Mouse (Mus musculus): Measurements from ENCODE around the gene Tacc2.
"Not testable (repeated sequence)": the region's sequence is repeated elsewhere in the genome, so short reads cannot be mapped to it uniquely, and the experiment has no call there.

The Tacc2 gene

DNA sequence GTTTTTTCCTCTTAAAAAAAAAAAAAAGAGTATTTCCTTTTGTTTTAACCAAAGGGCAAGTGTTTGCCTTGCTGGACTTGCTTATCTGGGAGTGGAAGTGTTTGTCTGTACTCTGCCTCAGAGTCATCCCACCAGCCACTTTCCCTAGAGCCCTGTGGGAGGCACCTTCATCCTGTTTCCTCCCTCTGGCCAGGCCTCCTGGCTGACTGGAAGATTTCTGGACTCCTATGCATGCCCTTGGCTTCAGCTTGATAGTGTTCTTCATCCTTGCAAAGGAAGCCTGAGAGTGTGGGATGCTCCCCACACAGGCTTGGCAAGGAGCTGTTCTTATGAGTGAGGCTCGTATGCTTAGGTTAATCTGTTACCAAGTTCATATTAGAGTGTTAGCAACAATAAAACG lies 77.3 kb downstream of the Tacc2 start:
- peak; percentile 45 for DNase-seq

DNA sequence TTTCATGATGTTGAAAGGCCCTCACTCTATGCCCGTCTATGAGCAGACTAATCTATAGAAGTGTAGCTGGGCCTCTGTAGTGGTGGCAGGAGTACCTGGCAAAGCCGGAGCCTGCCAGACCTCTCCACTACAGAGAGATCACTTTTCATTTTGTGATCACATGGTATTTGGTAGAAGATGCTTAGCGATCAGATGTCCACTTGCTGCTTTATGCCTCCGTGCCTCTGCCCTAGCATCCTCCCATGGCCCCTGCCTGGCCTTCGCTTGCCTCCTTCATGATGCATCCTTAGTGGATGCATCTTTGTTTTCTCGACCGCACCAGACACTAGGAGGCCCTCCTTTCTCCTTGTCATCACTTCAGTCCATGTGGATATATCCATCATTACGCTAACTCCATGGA lies 79.7 kb downstream of the Tacc2 start:
- DNase-seq = no peak

DNA sequence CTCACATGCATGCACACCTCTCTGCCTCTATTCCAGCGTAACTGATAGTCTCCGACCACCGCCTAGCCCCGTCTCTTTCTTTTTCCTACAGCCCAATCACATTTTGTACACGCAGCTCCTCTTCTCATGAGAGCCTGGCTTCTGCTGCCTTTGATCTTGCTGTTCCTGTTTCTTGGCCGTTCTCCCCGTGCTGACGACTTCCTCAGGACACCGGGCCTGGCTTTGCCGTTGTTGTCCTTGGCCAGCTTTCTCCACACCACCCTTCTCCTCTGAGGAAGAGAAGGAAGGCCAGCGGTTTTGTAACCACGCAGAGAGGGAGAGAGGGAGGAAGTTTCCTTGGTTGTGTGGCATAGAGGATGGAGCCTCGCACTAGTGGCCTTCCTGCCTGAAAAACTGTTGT lies 80.5 kb downstream of the Tacc2 start:
- DNase-seq = peak; percentile 73

DNA sequence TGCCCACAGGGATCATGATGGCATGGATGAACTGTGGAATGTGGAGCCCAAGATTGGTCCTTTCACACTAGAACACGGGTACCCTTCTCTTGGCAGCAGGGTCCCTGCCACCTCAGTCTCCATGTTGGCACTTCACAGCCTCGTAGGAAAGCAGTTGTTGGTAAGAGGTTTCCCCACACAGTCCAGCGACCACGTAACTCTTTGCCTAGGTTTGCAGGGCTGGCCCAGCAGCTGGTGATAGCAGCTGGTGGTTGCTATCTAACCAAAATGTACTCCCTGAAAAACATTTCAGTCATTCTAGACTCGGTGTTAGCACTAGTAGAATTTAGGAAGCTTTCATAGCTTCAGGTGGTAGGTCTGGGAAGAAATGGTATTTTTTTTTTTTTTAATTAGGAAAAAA lies 81.9 kb downstream of the Tacc2 start:
- DNase-seq = no peak

DNA sequence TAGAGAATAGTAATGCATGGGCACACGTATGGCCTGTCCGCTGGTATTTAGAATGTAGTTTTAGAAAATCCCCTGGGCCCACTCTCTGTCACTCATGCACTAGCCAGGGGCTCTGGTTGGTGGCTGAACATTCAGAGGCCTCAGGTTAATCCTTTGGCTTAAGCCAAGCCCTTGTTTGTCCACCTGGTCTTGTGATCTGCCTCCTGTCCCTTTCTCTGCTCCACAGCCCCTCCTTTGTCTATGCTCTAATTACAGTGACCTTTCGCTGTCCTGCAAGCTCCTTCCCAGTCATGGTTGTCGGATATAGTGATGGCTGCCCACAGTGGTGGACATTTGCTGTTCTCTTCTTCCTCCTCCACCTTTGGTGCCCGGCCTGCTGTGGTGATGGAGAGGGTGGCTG lies 85.0 kb downstream of the Tacc2 start:
- DNase-seq = no peak

DNA sequence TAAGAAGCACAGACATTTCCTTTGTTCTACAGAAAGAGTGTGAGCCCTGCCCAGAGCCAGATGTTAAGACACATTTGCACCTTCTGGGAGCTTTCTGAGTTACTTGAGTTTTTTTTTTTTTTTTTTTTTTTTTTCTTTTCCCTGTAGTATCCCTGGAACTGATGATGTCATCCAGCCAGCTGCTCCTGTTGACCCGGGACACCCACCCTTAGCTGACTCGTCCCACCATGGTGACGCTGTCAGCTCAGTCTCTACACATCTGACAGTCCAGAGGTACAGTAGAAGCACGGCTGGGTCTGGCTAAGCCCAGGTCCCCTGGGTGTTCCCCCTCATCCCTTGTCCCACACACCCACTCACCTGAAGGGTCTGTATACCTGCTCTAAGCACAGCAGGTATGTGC lies 85.6 kb downstream of the Tacc2 start:
- DNase-seq = no peak

DNA sequence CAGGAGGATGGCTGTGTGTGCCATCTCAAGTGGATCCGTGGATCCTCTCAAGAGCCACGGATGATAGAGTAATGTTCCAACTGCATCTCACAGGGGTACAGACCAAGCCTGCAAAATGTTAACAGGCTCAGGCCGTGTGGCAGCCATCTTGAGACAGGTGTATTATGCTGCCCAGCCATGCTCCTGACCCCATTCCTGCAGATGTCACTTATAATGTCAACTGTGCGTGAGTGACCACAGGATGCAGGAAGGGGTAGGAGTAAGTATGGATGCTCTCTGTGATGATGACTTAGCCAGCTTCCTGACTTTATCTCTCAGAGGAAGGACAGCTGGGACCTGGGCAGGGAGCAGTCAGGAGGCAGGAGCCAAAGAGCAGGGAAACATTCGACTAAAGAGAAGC lies 86.8 kb downstream of the Tacc2 start:
- DNase-seq = no peak

DNA sequence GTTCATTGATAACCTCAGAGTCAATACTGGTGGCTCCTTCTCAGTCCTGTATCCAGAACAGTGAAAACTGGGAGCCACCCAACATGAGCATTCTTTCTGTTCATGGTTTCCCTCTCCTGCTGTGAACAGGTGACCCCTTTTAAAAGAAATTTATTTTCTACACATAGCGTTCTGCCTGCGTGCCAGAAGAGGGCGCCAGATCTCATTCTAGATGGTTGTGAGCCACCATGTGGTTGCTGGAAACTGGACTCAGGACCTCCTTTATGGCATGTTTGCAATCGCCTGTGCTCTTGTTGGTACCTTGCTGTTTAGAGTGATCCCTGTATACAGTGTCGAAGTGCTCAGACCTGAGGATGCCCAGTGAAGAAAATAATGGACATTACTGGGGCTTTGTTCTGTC lies 87.4 kb downstream of the Tacc2 start:
- DNase-seq = no peak

DNA sequence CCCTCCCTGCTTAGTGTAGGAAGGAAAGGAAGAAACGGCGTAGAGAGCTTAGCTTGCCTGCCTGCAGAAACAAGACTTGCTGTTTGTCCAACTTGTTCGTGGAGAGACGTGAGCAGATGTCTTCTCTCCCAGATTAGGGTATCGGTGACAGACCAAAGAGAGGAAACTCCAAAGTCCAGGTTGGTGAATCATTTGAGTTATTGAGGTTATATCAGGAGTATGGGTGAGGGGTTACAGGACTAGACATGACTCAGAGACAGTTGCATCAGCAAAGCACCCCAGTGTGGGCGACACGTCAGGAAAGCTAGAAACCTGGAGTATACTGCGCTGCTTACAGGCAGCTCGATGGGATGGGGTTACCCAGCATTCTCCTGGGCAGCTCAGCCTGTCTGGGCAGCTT lies 88.1 kb downstream of the Tacc2 start:
- DNase-seq = no peak

DNA sequence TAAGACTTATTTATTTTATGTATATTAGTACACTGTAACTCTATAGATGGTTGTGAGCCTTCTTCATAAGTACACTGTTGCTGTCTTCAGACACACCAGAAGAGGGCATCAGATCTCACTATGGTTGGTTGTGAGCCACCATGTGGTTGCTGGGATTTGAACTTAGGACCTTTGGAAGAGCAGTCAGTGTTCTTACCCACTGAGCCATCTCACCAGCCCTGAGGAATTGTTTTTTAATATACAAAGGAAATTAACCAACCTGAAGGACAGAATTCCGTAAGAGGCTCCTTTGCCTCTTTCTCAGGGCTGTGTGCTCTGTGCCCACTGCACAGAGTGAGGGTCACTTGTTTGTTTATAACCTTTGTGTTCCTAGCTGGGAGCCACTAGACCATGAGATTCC lies 90.8 kb downstream of the Tacc2 start:
- DNase-seq = not testable (repeated sequence)

DNA sequence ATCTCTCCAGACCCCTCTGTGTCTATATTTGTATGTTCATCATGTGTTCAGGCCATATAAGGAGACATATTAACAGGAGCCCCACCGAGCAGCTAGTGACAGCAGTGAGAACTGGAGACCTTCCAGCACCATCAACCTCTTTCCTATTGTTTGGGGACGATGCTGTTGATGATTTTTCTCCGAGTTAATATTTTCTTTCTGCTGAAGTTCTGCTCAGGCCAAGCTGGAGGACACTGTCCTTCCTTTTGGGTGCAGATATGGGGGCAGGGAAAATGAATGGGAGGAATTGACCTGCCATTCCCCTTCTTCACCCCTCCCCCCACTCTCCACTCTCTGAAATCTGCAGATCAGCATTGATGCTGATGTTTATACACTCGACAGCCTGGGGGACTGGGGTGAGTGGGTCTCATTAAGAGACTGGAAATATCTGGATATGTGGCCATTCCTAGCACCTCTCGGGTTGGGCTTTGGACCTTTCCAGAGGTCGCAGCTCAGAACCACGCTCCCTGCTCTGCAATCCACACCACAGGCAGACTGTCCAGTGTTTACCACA lies 91.6 kb downstream of the Tacc2 start:
- peak; percentile 27 for DNase-seq

DNA sequence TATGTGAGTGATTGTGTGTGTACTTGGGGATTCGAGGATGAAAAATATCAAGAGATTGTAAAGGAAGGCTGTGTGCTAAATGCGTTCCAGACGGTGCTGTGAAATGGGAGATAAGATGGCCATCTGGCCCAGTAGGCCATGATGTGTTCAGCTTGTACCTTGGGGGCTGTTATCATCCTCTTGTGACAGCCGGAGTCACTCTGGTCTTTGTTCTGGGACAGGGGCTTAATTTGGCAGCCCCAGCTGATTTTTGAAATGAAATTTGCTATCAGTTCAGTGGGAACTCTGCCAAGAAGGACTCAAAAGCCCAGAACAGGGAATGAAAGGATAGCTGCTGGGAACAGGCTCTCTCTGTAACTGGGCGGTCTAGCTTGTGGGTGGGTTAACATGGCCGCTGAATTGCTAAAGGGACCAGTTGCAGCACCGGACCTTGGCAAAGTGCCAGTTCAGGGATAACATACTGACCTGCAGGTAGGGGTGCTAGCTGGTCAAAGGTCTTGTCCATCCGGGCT lies 92.2 kb downstream of the Tacc2 start:
- DNase-seq = peak; percentile 54

DNA sequence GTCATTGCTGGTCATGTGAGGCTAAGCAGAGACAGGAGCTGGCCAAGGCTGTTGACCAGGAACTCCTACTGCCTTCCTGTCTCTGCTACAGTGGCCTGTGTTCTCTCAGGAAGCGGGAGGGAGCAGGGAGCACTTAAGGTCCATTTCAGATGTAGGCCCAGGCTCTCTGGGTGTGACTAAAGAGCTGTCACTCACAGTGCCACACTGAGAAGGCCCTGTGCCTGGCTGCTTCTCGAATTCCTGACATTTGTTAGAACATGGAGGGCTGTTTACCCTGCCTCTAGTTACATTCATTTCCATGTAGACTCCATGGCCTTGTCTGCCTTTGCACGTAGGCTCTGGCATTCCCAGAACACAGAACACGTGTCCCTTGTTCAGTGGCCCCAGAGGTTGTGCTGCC lies 93.1 kb downstream of the Tacc2 start:
- peak; percentile 50 for DNase-seq

DNA sequence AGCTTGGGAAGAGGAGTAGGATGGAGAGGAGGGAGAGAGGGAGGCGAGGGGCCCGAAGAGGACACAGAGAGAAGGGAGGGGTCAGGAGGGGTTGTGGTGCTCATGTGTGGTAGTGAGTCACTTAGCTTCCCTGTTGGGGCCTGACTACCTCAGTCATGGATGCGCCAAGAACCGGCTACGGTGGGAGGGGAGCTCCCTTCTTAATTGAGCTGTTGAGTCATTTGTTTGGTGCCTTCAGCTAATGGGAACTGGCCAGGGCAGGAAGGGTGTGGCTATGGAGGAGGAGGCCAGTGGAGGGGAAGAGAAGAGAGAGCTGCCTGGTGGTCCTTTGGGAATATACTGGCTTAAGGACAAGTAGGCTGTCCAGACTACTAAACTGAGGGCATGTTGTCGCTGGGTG lies 94.1 kb downstream of the Tacc2 start:
- DNase-seq = peak; percentile 71

DNA sequence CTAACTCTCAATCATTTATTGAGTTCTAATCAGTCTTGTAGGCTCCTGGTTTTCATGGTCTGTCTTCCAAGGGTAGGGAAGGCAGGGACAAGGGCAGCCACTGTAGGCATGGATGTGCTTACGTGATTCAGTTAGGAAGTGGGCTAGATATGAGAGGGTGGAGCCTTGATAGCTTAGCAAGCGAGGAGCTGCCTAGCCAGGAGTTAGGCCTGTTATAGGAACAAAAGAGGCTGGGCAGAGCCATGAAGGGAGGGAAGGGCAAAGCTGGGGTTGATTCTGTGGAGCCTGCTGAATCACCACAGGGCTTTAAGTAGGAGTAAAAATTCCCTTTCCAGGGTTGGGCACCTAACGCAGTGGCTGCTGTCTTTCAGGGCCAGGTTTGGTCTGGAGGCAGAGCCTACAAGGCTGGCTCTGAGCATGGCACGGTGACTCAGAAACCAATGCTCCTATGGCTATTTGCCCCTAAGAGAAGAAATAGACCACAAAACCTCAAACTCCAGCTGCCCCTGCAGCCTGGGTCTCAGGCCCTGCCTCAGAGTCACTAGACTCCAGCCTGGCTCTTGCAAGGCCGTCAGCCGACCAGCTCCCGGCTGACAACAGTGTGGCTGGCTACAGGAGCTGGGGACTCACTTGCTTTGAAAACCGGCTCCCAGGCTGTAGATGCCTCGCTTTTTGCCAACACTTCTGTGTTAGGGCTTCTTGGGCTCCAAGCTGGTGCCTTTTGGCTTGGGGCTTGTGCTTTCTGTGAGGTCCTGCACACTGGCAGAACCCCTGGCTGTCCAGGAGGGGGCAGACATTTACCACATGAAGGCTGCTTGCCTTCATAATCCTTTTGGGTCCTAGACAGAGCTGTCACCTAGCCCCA lies 96.2 kb downstream of the Tacc2 start:
- DNase-seq = peak; percentile 64

DNA sequence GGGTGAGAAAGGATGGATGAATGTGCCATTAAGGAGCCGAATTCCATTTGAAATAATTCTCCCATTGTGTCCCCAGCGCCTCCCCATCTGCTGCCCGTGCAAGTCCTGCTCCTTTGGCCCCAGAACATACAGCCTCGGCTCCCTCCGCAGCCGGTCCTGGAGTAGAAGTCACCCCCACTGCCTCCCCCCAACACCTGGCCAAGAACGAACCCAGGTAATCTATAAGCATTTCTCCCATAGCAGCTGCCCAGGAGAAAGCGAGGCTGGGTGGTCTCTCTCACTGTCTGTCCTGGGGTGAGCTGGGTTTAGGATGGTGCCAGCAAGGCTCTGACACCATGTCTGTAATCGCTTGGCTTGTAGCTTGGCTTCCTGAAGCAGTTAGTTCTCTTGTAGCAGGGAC lies 97.3 kb downstream of the Tacc2 start:
- no peak for DNase-seq

DNA sequence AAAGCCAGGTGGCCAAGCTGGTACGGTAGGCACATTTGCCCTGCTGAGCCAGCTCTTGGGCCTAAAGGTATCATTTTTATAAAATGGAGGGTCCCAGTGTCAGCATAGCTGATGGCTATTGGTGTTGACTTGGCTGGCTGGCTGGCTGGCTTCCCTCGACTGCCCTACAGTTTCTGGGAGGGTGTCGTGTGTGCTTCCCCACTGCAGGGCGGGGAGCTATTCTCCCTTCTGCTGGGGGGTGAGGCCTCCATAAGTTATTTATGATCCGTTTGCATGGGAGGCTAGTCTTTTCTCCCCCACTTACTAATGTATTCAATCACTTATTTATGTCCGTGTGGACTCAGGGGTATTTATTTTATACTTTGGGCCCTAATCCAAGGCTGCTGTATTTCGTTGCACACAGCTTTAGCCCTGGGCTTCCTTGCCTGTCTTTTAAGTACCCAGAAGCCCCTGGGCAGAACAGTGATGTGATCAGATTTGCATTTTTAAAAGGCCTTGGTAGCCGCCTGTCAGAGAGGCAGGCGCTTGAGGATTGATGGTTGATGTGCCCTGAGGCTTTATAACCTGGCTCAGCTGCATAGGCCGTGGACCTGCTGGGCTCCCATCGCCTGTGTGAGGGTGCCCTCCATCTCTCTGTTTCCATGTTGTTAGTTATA lies 99.8 kb downstream of the Tacc2 start:
- DNase-seq = no peak

DNA sequence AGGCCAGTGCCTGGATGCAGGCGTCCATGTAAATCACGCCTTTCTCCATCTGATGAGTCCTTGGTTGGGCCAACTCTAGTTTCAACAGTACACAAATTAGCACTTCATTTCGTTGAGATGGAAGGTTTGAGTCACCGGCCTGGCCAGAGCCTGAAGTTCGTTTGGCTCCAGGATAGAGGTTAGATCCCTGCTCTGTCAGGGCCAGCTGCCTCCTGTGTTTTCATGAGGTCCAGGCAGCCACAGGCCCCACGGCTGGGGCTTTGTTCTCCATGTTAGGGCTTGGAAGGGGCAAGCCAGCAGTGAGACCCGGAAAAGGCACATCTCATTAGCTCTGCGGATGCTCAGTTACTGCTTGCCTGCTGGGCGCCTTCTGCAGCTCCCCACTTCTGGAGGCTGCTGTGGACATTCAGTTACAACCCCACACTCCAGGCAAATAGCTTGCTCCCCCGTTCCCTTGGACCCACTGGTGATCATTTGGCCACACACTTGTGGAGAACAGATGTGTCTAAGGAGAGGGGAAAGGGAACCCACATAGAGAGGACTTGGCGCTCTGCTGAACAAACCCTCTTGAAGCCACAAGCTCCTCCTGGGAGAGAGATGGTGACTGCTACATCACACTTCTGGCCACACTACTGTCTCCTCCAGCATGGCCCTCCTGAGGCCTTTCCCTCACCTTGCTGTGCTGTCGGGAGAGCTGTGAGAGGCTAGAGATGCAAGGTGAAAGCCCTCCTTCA lies 100.5 kb downstream of the Tacc2 start:
- DNase-seq = peak; percentile 51

DNA sequence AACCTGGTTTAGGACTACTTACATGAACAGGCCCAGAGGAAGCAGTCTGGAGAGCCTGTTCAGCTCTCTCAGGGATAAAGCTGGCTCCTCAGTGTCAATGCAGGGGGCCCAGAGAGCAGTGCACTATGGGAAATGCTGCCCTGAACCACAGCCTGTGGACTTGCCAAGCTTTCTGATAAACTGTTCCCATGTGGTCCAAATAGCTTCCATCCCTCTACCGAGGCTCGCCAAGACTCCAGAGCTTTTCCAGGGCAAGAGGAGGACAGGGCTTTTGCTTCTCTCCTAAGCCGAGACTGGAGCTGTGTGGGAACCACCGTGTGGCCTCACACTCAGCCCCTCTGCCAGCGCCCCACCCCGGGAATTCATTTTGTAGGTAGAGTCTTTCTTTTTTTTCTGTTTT lies 101.2 kb downstream of the Tacc2 start:
- DNase-seq = peak; percentile 54

DNA sequence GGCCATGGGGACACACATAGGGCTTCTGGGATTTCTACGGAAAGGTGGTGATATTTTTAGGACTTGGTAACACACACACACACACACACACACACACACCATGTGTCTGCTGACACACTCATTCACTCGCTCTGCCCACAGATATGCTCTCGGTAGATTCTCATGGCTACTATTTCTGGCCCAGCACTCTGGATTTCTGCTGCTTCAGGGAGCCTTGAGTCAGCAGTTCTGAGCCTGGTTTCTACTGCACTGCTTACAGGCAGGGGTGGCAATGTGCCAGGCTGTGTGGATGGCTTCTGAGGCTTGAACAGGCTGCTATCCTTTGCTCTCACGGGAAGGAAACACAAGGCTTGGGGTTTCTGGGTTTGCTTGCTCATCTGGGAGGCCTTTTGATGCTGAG lies 104.6 kb downstream of the Tacc2 start:
- DNase-seq = peak; percentile 38

DNA sequence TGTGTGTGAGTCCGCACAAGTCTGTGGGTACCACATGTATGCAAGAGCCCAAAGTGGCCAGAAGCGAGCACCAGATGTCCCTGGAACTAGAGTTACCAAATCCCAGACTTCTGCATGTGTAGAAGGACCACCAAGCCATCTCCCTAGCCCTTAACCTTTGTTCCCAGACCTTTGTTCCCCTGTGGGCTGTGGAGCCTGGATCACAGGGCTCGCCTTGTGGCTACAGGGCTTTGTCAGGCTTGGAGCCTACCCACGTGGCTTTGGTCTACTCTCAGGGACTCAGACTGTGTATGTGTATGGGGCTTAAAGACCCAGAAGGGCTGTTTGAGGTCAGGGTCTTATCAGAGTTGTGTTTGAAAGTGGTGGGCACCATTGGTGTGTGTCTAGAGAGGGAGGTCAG lies 111.4 kb downstream of the Tacc2 start:
- no peak for DNase-seq

DNA sequence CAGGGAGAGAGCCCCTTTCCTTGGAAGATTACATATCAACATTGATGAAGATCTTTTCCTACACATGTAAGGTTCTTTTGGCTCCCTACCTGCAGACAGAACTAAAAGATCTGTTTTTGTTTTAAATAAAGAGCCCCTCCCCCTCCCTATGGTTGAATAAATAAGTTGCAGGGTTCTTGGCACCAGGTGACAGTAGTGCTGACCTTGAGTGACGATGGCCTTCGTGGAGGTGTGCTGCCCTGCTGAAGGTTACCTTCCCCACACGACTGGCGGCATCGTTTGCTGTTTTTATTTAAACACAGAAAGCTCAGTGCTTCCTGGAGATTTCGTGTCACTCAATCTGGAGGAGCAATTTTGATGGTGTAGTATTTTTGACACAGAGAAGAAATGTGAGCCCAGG lies 113.6 kb downstream of the Tacc2 start:
- no peak for DNase-seq

DNA sequence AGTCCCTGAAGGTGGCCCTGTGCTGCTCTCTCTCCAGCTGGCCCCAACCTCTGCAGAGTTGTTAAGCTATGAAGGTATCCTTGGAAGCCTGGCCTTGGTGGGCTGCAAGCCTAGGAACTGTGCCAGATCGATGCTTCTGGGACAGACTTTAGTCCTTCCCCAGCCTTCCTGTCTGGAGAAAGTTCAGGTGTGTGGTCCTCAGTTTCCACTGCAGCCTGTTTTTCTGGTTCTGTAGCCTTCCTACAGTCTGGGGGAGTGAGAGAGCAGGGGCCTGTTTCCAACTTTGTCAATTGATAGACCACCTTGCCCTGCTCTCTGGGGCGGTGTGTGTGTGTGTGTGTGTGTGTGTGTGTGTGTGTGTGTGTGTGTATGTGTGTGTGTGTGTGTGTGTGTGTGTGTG lies 114.7 kb downstream of the Tacc2 start:
- no peak for DNase-seq

Data from lung, postnatal 10 days (tissue).